Mouse (Mus musculus) kidney, adult 2 months (tissue): ENCODE data around the gene Gm42417. TPM values are rescaled to one million over a fixed set of nuclear protein-coding genes. Genes with fewer than 3 reads are reported as not detected.
A peak's percentile ranks its signal among the peaks of the same experiment; 100 is the strongest.

ENCODE experiments used
- DNase-seq: peaks from one replicate; pipeline ENCODE4 v3.0.0; 2021
- H3K27ac ChIP-seq: fragments of 200-500 bp; 2 replicates; pipeline ENCODE4 v1.5.1; 2012; ENCODE audit warnings: low read depth, low read length, control low read depth, inconsistent platforms; ENCODE audit not compliant: insufficient read depth
- H3K27me3 ChIP-seq: fragments of 200-500 bp; replicated peaks from 2 replicates; pipeline ENCODE4 v1.6.1; 2012; ENCODE audit warnings: mild to moderate bottlenecking, moderate library complexity, low read length, inconsistent platforms; ENCODE audit not compliant: control insufficient read depth, insufficient read depth
- H3K36me3 ChIP-seq: fragments of 200-500 bp; 2 replicates; pipeline ENCODE4 v1.6.1; 2012; ENCODE audit warnings: mild to moderate bottlenecking, moderate library complexity, low read length, inconsistent platforms; ENCODE audit not compliant: control insufficient read depth, insufficient read depth
- H3K4me1 ChIP-seq: fragments of 200-500 bp; 2 replicates; pipeline ENCODE4 v1.6.1; 2011; ENCODE audit warnings: low read length; ENCODE audit not compliant: control insufficient read depth, insufficient read depth
- H3K4me3 ChIP-seq: fragments of 200-500 bp; 2 replicates; pipeline ENCODE4 v1.5.1; 2011; ENCODE audit warnings: mild to moderate bottlenecking, low read depth, low read length, control low read depth; ENCODE audit not compliant: insufficient read depth
- CTCF ChIP-seq: fragments of 200-500 bp; conservative IDR thresholded peaks from 2 replicates; pipeline ENCODE4 v1.5.1; 2011; ENCODE audit warnings: low read depth, mild to moderate bottlenecking, control low read depth, low read length, moderate library complexity, mixed read lengths; ENCODE audit not compliant: insufficient read depth, insufficient read length
- POLR2A ChIP-seq: fragments of 200-500 bp; IDR thresholded peaks from one replicate; pipeline ENCODE4 v1.6.1; 2011; ENCODE audit warnings: low read depth, low read length, control low read depth
- WGBS: fragments of 180-500 bp; shearing (Covaris S2); methylation state at CpG from one replicate; pipeline ENCODE4 v1.1.7; 2018; 5-methylcytosine and 5-hydroxymethylcytosine counted together
- polyA plus RNA-seq: library from polyadenylated mRNA; depleted of rRNA; stranded (reverse); fragments of >200 nt; gene quantifications from 2 replicates; pipeline ENCODE4 v1.2.3, GENCODE M21; 2012

Gm42417 gene
- polyA plus RNA-seq, 1 experiment, result not detected

DNA sequence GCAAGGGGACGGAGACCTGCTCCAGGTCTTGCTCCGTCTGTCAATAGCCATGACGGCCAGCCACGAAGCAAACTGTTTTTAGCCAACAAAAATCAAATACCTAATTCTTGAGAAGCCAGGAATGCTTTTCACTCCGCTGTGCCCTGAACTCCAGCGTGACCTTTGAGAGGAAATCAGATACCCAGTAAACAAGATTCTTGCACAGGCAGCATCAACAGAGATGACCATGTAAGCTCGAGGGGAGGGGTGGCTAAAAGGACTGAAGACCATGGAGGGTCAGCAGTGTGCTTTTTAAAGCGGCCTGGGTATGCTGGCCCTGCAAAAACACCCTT lies 2.9 kb downstream of the Gm42417 start:
- H3K4me1 ChIP-seq, result peaks cover 11% of the 10 kb centered on the region; the same call in 1 of the 2 replicates
- peak overlapping the region; percentile 8; the same call in 1 of the 2 replicates for H3K27ac ChIP-seq
- no peaks in the 10 kb centered on the region for H3K27me3 ChIP-seq
- H3K36me3 ChIP-seq, result no peaks in the 10 kb centered on the region
- DNase-seq, result no peak
- TF ChIP-seq POLR2A (no peak), CTCF (no peak)
- H3K4me3 ChIP-seq, result no peak overlapping the region
- WGBS, result 54% methylated on average over 8 of the region's 8 CpGs

DNA sequence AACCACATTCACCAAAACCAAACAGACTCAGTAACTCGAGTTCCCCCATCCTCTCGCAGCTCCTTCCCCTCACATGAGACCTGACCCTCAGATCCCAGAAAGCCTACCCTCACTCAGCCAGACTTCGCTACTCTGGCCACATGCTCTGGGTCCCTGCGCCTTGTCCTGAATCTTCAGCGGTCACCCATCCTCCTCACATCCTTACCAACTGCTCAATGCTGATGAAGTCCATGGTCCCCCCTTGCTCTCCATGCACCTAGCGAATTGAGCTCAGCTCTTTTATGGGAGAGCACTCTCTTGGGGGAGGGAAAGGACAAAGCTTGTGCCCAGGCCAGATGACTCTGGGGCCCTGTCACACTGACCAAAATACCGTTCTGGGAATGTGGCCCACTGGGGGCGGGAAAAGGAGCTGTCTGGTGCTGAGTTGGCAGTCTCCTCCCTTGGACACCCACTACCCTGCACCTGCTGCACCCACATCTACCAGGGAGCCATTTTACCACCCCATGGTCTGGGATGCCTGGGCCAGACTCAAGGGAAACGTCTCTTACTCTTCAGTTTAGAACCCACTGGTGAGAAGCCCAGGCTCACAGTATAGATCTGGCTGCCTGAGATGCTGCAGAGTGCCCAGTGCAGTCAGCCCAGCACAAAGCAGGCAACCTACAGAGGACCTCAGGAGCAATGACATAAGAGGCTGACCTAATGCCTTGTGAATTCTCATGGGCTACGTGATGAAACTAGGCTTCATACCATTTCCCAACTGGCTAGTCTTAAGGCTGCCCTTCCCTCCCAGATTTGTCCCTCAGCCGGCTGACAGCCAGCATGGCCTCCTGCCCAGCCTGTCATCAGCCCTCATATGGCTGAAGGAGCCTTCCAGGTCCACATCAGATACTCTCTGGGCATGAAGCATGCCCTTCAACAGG lies 3.5 kb downstream of the Gm42417 start:
- Histone ChIP-seq H3K4me1 (peaks cover 11% of the 10 kb centered on the region; the same call in 1 of the 2 replicates), H3K36me3 (no peaks in the 10 kb centered on the region), H3K4me3 (no peak overlapping the region), H3K27me3 (no peaks in the 10 kb centered on the region), H3K27ac (peak overlapping the region; percentile 8; the same call in 1 of the 2 replicates)
- no peak for TF ChIP-seq POLR2A
- no peak for TF ChIP-seq CTCF
- DNase-seq, result peak; percentile 38
- 78% methylated on average over 11 of the region's 11 CpGs for WGBS

DNA sequence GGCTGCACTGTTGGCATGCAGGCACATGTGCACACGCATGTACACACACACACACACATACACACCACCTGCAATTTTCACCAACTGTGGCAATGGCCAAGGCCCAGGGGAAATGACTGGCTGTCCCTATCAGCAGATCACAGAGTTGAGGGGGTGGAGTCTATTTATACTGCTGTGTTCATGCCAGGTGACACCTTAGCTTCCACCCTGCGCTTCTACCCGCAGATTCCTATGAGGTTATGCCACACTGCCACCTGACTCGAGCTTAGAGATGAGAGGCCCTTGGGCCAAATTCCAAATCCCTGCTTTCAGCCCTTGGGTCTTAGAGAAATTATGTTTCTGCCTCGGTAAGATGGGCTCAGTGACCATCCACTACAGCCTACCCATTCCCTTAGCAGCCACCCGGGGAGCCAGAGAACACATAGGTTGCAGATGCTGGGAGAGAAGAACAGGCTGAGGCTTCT lies 4.6 kb downstream of the Gm42417 start:
- H3K36me3 ChIP-seq, result no peaks in the 10 kb centered on the region
- WGBS, result 43% methylated on average over 6 of the region's 6 CpGs
- H3K4me3 ChIP-seq, result no peak overlapping the region
- TF ChIP-seq POLR2A (no peak), CTCF (no peak; the same call in 1 of the 2 replicates)
- no peaks in the 10 kb centered on the region for H3K27me3 ChIP-seq
- peaks cover 9% of the 10 kb centered on the region; the same call in 1 of the 2 replicates for H3K4me1 ChIP-seq
- DNase-seq, result peak; percentile 31
- no peak overlapping the region for H3K27ac ChIP-seq

DNA sequence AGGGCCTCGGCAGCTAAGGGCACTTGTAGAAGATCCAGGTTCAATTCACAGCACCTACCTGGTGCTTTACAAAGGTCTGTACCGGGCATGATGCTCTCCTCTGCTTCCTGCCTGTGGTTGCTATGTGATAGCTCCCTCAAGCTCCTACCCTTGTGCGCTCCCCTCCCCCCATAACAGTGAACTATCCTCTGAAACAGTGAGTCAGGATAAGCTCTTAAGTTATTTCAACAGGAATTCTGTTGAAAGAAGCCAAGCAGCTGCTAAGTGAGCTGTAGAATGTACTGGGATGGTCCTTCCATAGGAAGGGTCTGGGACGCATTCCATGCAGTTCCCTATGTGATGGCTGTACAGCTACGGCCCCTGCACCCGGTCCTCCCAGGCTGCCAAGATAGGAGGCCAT lies 5.7 kb downstream of the Gm42417 start:
- DNase-seq, result no peak
- Histone ChIP-seq H3K27ac (no peak overlapping the region), H3K4me3 (no peak overlapping the region), H3K36me3 (no peaks in the 10 kb centered on the region), H3K4me1 (0 out of 2 replicates have a peak, but pooled peaks cover 7% of the 10 kb centered on the region), H3K27me3 (no peaks in the 10 kb centered on the region)
- no peak for TF ChIP-seq POLR2A
- TF ChIP-seq CTCF, result no peak
- 89% methylated on average over 6 of the region's 6 CpGs for whole genome bisulfite sequencing

DNA sequence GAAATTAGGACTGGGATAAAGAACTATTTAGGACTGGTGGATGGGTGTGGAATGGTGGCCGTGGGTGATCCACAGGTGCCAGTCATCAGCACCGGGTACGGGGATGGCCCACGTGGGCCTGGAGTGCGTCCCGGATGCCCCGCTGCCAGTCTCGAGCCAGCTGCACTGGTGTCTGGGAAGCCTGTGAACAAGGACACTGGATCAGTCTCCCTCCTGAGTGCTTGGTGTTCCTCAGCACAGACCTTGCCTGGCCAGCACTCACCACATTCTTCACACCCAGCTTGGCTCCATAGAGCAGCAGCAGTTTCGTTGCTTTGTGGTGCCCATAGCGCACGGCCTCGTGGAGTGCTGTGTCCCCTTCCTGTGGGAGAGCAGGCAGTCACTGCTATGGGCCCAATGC lies 7.8 kb downstream of the Gm42417 start:
- 0 out of 2 replicates have a peak, but pooled peaks cover 7% of the 10 kb centered on the region for H3K4me1 ChIP-seq
- H3K27ac ChIP-seq, result no peak overlapping the region
- 87% methylated on average over 12 of the region's 12 CpGs for WGBS
- no peak for DNase-seq
- H3K36me3 ChIP-seq, result no peaks in the 10 kb centered on the region
- TF ChIP-seq POLR2A (no peak), CTCF (no peak)
- no peak overlapping the region for H3K4me3 ChIP-seq
- no peaks in the 10 kb centered on the region for H3K27me3 ChIP-seq

DNA sequence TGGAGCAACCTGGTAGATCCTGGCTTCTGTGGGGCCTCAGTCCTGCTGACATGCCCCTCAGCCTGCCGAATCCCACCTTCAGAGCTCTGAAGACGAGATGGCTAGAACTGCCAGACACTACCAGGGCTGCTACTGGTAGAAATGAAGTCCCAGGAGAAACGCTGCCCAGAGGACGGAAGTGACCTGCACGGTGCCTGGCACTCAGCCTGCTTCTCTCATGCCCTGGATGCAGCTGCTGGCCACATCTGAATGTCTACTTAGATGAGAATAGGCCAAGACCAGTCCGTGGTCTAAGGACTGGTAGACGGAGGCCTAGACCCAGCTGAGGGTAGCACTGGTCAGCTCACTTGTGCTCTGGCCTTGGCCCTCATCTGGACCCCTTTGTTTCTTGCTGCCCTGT lies 8.3 kb downstream of the Gm42417 start:
- Histone ChIP-seq H3K4me1 (0 out of 2 replicates have a peak, but pooled peaks cover 6% of the 10 kb centered on the region), H3K27me3 (no peaks in the 10 kb centered on the region), H3K36me3 (no peaks in the 10 kb centered on the region), H3K4me3 (no peak overlapping the region), H3K27ac (no peak overlapping the region)
- DNase-seq, result no peak
- 84% methylated on average over 7 of the region's 7 CpGs for WGBS
- TF ChIP-seq POLR2A (no peak), CTCF (no peak)

DNA sequence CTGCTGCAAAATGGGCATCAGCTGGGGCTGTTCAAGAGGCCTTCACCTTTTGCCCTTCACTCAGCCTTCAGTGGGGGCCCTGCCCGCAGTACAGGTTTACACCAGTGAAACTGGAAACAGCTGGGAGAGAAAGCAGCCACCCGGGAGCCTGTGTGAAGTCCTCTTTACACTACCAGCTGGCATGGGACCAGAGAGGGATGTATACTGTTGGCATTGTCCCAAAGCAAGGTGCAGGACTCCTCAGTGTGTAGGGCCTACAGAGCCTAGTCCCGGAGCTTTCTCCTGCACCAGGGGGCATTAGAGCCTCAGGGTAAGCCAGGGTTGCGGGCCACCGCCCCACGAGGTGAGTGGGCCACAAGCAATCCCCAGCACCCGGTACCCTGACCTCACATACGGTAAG lies 8.7 kb downstream of the Gm42417 start:
- Histone ChIP-seq H3K4me3 (no peak overlapping the region), H3K27ac (no peak overlapping the region), H3K36me3 (no peaks in the 10 kb centered on the region), H3K4me1 (0 out of 2 replicates have a peak, but pooled peaks cover 3% of the 10 kb centered on the region), H3K27me3 (no peaks in the 10 kb centered on the region)
- 65% methylated on average over 8 of the region's 8 CpGs for WGBS
- TF ChIP-seq CTCF (no peak), POLR2A (no peak)
- DNase-seq, result no peak
